Mouse (Mus musculus): ENCODE results near the gene Gpr87. TPM values are rescaled to one million over a fixed set of nuclear protein-coding genes. Genes with fewer than 3 reads are reported as not detected.

The Gpr87 gene
- total and polyA plus RNA-seq, 3 experiments = not detected

DNA sequence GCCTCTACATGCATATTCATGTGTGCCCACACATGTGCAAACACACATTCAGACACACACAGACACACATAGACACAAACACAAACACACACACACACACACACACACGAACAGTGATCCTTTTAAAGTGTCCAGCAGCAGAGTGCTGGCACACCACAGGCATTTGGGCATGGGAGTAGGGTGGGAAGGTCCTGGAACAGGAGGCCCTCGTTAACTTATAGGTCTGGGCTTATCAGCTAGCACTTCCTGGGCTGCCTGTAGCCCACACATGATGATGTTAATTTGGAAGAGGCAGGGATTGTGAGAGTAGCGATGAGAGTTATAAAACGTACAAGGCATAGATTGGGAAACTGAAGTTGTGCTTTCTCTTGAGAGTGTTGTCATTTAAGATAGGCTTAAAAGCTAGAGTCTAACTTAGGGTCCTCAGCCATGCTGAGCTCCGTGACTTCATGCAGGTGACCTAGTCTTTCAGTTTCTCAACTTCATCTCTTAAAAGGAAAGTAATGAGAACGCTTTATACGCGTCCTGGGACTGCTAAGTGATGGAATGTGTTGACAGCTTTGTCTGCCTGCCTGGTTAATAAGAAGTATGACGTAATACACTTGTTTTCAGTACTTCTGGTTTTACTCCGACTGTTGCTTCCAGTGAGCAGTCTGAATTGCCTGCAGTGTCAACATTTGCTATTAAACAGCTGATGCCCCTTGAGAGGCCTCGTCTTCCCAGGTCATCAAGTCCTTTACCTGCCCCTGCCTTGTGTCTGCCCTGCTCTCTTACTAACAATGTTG is 10.0 kb upstream of the Gpr87 start:
- Histone ChIP-seq H3K27ac (ENCODE audit: insufficient read depth, low read depth) (no peak overlapping the region), H3K4me3 (replicated peaks in 1 of 3; ENCODE audit: low read depth in 2 of 3, low read length in 2 of 3, poor library complexity in 1 of 3) (no peak overlapping the region), H3K79me2 (replicated peaks; ENCODE audit: control insufficient read depth, extremely low read depth, insufficient read depth, poor library complexity, severe bottlenecking) (no peaks in the 10 kb centered on the region), H3K4me1 (ENCODE audit: control insufficient read depth in 1 of 2, insufficient read depth in 2 of 2) (peaks cover 0 to 33% of the 10 kb centered on the region in 2 experiments; a peak in 2 of 4 replicates), H3K9me3 (replicated peaks; ENCODE audit: low read length) (no peaks in the 10 kb centered on the region), H3K27me3 (replicated peaks) (no peaks in the 10 kb centered on the region), H3K4me2 (ENCODE audit: insufficient read depth, low read depth, poor library complexity, severe bottlenecking) (no peak overlapping the region), H3K9ac (ENCODE audit: insufficient read depth, low read depth) (no peak overlapping the region), H3K36me3 (replicated peaks in 1 of 2; ENCODE audit: control insufficient read depth in 1 of 2, insufficient read depth in 1 of 2, low read length in 1 of 2) (no peaks in the 10 kb centered on the region)
- in situ Hi-C loops (cut with MboI; ENCODE audit: low pct_ligation_motif_present, low pct_unique_long_range_greater_than_20kb, low sequenced_read_pairs) (no loop called here), dilution Hi-C loops (cut with MboI; ENCODE audit: extremely low pct_ligation_motif_present, extremely low pct_unique_long_range_greater_than_20kb, low sequenced_read_pairs) (no loop called here)
- no peak for DNase-seq (ENCODE audit: extremely low read depth)
- TF ChIP-seq PAX5 (IDR thresholded peaks at IDR 0.05; ENCODE audit: low read length) (no peak), CTCF (conservative IDR thresholded peaks at IDR 0.05 in 1 of 2, IDR thresholded peaks at IDR 0.05 in 1 of 2; ENCODE audit: low read depth in 2 of 2, low read length in 2 of 2) (no peak), TBP (conservative IDR thresholded peaks at IDR 0.05; ENCODE audit: low read depth, low read length) (no peak), JUND (conservative IDR thresholded peaks at IDR 0.05; ENCODE audit: low read depth, low read length) (no peak), UBTF (IDR thresholded peaks at IDR 0.05; ENCODE audit: low read depth, low read length) (no peak), NELFE (IDR thresholded peaks at IDR 0.05; ENCODE audit: low read depth, low read length) (no peak), MXI1 (IDR thresholded peaks at IDR 0.05; ENCODE audit: low read depth, low read length) (no peak), IRF4 (IDR thresholded peaks at IDR 0.05; ENCODE audit: low read depth, low read length) (no peak), ZNF384 (IDR thresholded peaks at IDR 0.05; ENCODE audit: low read depth, low read length) (no peak), MAZ (IDR thresholded peaks at IDR 0.05; ENCODE audit: low read depth, low read length) (no peak), CHD1 (IDR thresholded peaks at IDR 0.05; ENCODE audit: low read depth, low read length) (no peak), TCF12 (IDR thresholded peaks at IDR 0.05; ENCODE audit: low read depth, low read length) (no peak), SIN3A (IDR thresholded peaks at IDR 0.05; ENCODE audit: low read length) (no peak), POLR2AphosphoS2 (IDR thresholded peaks at IDR 0.05; ENCODE audit: low read depth, low read length) (no peak), KAT2A (IDR thresholded peaks at IDR 0.05; ENCODE audit: insufficient replicate concordance, low read length) (no peak), E2F4 (IDR thresholded peaks at IDR 0.05; ENCODE audit: insufficient replicate concordance, low read depth, low read length) (no peak), MAX (IDR thresholded peaks at IDR 0.05; ENCODE audit: low read length) (no peak), RAD21 (IDR thresholded peaks at IDR 0.05; ENCODE audit: low read depth, low read length) (no peak), USF2 (conservative IDR thresholded peaks at IDR 0.05; ENCODE audit: low read depth, low read length) (no peak)

DNA sequence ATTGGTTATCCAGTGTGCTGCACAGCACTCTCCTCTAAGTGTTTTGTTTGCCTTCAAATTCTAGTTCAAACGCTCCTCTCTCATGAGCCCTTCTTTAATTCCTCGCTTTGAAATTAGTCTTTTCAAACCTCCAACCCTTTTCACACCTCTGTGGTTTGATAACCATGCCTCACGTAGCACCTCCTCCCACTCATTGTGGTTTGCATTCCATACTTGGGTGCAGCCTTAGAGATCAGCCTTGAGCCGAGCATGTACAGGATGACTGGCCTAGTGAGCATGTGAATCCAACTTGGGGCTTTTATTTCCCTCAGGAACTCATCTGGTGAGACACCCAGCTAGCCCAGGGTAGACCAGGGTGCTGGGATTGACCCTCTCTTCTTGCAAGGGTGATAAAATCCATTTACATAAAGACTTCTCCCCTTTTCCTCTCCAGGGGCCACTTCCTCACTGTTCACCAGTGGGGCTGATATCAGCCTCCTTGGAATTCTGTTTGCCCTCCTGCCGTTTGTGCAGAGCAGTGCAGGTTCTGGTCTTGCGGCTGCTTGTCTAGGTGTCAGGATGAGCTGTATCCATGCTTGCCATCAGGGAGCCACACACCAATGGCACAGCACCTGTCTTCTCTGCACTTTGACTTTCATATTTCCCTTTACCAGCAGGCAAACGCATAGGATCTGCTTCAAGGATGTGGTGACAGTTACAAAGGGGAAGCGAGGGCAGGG is 9.1 kb upstream of the Gpr87 start:
- Histone ChIP-seq H3K27me3 (replicated peaks) (no peaks in the 10 kb centered on the region), H3K4me2 (ENCODE audit: insufficient read depth, low read depth, poor library complexity, severe bottlenecking) (no peak overlapping the region), H3K9me3 (replicated peaks; ENCODE audit: low read length) (no peaks in the 10 kb centered on the region), H3K79me2 (replicated peaks; ENCODE audit: control insufficient read depth, extremely low read depth, insufficient read depth, poor library complexity, severe bottlenecking) (no peaks in the 10 kb centered on the region), H3K9ac (ENCODE audit: insufficient read depth, low read depth) (no peak overlapping the region), H3K36me3 (replicated peaks in 1 of 2; ENCODE audit: control insufficient read depth in 1 of 2, insufficient read depth in 1 of 2, low read length in 1 of 2) (no peaks in the 10 kb centered on the region), H3K4me3 (replicated peaks in 1 of 3; ENCODE audit: low read depth in 2 of 3, low read length in 2 of 3, poor library complexity in 1 of 3) (no peak overlapping the region), H3K27ac (ENCODE audit: insufficient read depth, low read depth) (no peak overlapping the region), H3K4me1 (ENCODE audit: control insufficient read depth in 1 of 2, insufficient read depth in 2 of 2) (peaks cover 0 to 24% of the 10 kb centered on the region in 2 experiments; a peak in 2 of 4 replicates)
- dilution Hi-C loops (cut with MboI; ENCODE audit: extremely low pct_ligation_motif_present, extremely low pct_unique_long_range_greater_than_20kb, low sequenced_read_pairs) (no loop called here), in situ Hi-C loops (cut with MboI; ENCODE audit: low pct_ligation_motif_present, low pct_unique_long_range_greater_than_20kb, low sequenced_read_pairs) (no loop called here)
- DNase-seq (ENCODE audit: extremely low read depth) = no peak
- TF ChIP-seq JUND (conservative IDR thresholded peaks at IDR 0.05; ENCODE audit: low read depth, low read length) = no peak
- no peak for TF ChIP-seq USF2 (conservative IDR thresholded peaks at IDR 0.05; ENCODE audit: low read depth, low read length)
- TF ChIP-seq CHD2 (IDR thresholded peaks at IDR 0.05; ENCODE audit: low read length) = no peak
- TF ChIP-seq ELF1 (IDR thresholded peaks at IDR 0.05; ENCODE audit: low read depth, low read length) = no peak
- TF ChIP-seq ETS1 (conservative IDR thresholded peaks at IDR 0.05; ENCODE audit: low read depth, low read length) = no peak
- TF ChIP-seq BHLHE40 (IDR thresholded peaks at IDR 0.05; ENCODE audit: low read depth, low read length) = no peak
- no peak for TF ChIP-seq POLR2AphosphoS2 (IDR thresholded peaks at IDR 0.05; ENCODE audit: low read depth, low read length)
- no peak for TF ChIP-seq POLR2A (IDR thresholded peaks at IDR 0.05; ENCODE audit: low read depth, low read length)
- TF ChIP-seq RCOR1 (conservative IDR thresholded peaks at IDR 0.05; ENCODE audit: low read depth, low read length) = no peak
- TF ChIP-seq MAX (IDR thresholded peaks at IDR 0.05; ENCODE audit: low read length) = no peak
- no peak for TF ChIP-seq MYC (IDR thresholded peaks at IDR 0.05; ENCODE audit: low read depth, low read length)
- TF ChIP-seq MXI1 (IDR thresholded peaks at IDR 0.05; ENCODE audit: low read depth, low read length) = no peak
- no peak for TF ChIP-seq TCF12 (IDR thresholded peaks at IDR 0.05; ENCODE audit: low read depth, low read length)
- no peak for TF ChIP-seq NRF1 (IDR thresholded peaks at IDR 0.05; ENCODE audit: low read depth, low read length)
- TF ChIP-seq USF1 (IDR thresholded peaks at IDR 0.05; ENCODE audit: low read depth, low read length) = no peak

Data from CH12.LX (cell line).